ENCODE assay signal across 10 mouse cellular contexts in genomic region chr11:35919856-35920503, GRCm38 (mm10).
DNase-seq lines count a peak whose midpoint lies in the region; ATAC-seq and TF ChIP-seq lines count a peak whose summit lies in the region.
"Had no signal": no experiment of that assay in that cellular context is flagged by ENCODE, and none has a peak within 500 bp of the region (broad histone marks: within the 10 kb centered on the region; RNA-seq: fewer than 3 reads in every experiment).

No protein-coding gene starts in this region.

- WGBS in liver, adult 2 months = 10% methylated on average over 9 of the region's 9 CpGs
- 67% methylated on average over 9 of the region's 9 CpGs for WGBS in liver, embryonic 12.5 days (ENCODE audit: insufficient replicate concordance)
- 29% methylated on average over 9 of the region's 9 CpGs for WGBS in forebrain, embryonic 16.5 days

- no peaks in the 10 kb centered on the region for H3K9me3 ChIP-seq in liver, embryonic 12.5 days (replicated peaks)
- no peaks in the 10 kb centered on the region for H3K9me3 ChIP-seq in forebrain, embryonic 16.5 days (ENCODE audit: control insufficient read depth, low read length)
- H3K9me3 ChIP-seq: limb, embryonic 13.5 days had no signal

- peaks cover 64% of the 10 kb centered on the region for H3K4me1 ChIP-seq in liver, adult 2 months (ENCODE audit: control insufficient read depth, insufficient read depth, low read length)
- H3K4me1 ChIP-seq in liver, embryonic 12.5 days = no peaks in the 10 kb centered on the region
- H3K4me1 ChIP-seq in forebrain, embryonic 16.5 days (replicated peaks; ENCODE audit: control insufficient read depth, insufficient read depth, low read length) = peaks cover 46% of the 10 kb centered on the region

- H3K79me2 ChIP-seq in liver, adult 2 months (ENCODE audit: control insufficient read depth, insufficient read depth, low read length) = peaks cover 20% of the 10 kb centered on the region

- no peak overlapping the region for H3K4me2 ChIP-seq in liver, embryonic 12.5 days
- no peak overlapping the region for H3K4me2 ChIP-seq in forebrain, embryonic 16.5 days (ENCODE audit: low read length)
- H3K4me2 ChIP-seq: limb, embryonic 13.5 days had no signal

- H3K27me3 ChIP-seq in liver, adult 2 months (ENCODE audit: control insufficient read depth, insufficient read depth, low read length) = no peaks in the 10 kb centered on the region
- H3K27me3 ChIP-seq in liver, embryonic 12.5 days (replicated peaks) = no peaks in the 10 kb centered on the region
- H3K27me3 ChIP-seq in forebrain, embryonic 16.5 days (replicated peaks; ENCODE audit: control insufficient read depth, insufficient read depth, low read length) = no peaks in the 10 kb centered on the region
- H3K27me3 ChIP-seq: limb, embryonic 13.5 days had no signal

- peak; percentile 96 for DNase-seq in liver, adult 2 months (ENCODE audit: extremely low read depth, low read depth, low spot score)
- peak; percentile 87 to 88 for DNase-seq in kidney, adult 8-10 months
- peak; percentile 82 for DNase-seq in lung, postnatal 25 days (ENCODE audit: low spot score)
- DNase-seq in cerebellum, postnatal 14 days = no peak
- no peak for DNase-seq in layer of hippocampus, adult 8-10 months (ENCODE audit: low spot score in 2 of 2)
- DNase-seq: thymus, adult 2 months had no signal

- H3K36me3 ChIP-seq in liver, adult 2 months (ENCODE audit: control insufficient read depth, insufficient read depth, low read length) = no peaks in the 10 kb centered on the region
- no peaks in the 10 kb centered on the region for H3K36me3 ChIP-seq in liver, embryonic 12.5 days
- no peaks in the 10 kb centered on the region for H3K36me3 ChIP-seq in forebrain, embryonic 16.5 days (ENCODE audit: control insufficient read depth, insufficient read depth)
- H3K36me3 ChIP-seq: limb, embryonic 13.5 days had no signal

- H3K4me3 ChIP-seq in liver, adult 2 months (ENCODE audit: insufficient read depth, low read depth, low read length) = no peak overlapping the region
- H3K4me3 ChIP-seq in liver, embryonic 12.5 days = no peak overlapping the region
- no peak overlapping the region for H3K4me3 ChIP-seq in forebrain, embryonic 16.5 days (replicated peaks; ENCODE audit: low read length)
- H3K4me3 ChIP-seq: limb, embryonic 13.5 days had no signal

- ATAC-seq in liver, embryonic 12.5 days = no peak
- 0 out of 2 replicates have a peak, but pooled peaks have one; percentile 13 for ATAC-seq in forebrain, embryonic 16.5 days
- no peak for ATAC-seq in megakaryocyte-erythroid progenitor cell, adult 5-6 weeks (replicated peaks; ENCODE audit: low FRiP score, low TSS enrichment, poor library complexity, severe bottlenecking)

- TF ChIP-seq CTCF in liver, adult 2 months (IDR thresholded peaks at IDR 0.05; ENCODE audit: low read depth, low read length) = no peak

- H3K9ac ChIP-seq in liver, adult 2 months (ENCODE audit: low read depth, low read length) = peak overlapping the region; percentile 69
- no peak overlapping the region for H3K9ac ChIP-seq in liver, embryonic 12.5 days
- no peak overlapping the region for H3K9ac ChIP-seq in forebrain, embryonic 16.5 days (replicated peaks; ENCODE audit: low read depth, low read length)
- H3K9ac ChIP-seq: limb, embryonic 13.5 days had no signal

- TF ChIP-seq POLR2A in liver, adult 2 months (IDR thresholded peaks at IDR 0.05; ENCODE audit: extremely low read depth, insufficient read depth, low read length) = no peak

- H3K27ac ChIP-seq in liver, adult 2 months (replicated peaks; ENCODE audit: insufficient read depth, low read depth, low read length) = peak overlapping the region; percentile 87
- H3K27ac ChIP-seq in liver, embryonic 12.5 days = no peak overlapping the region
- peak overlapping the region; percentile 43 for H3K27ac ChIP-seq in forebrain, embryonic 16.5 days (ENCODE audit: low read length)
- H3K27ac ChIP-seq: limb, embryonic 13.5 days had no signal

Comparison
In these comparisons a context has a peak if more than half of its experiments do, and no peak if none do; other contexts are left out.
1. DNase-seq: peak in liver, adult 2 months (single experiment), kidney, adult 8-10 months (2 of 2) and lung, postnatal 25 days (single experiment); none in cerebellum, postnatal 14 days (0 of 2) and layer of hippocampus, adult 8-10 months (0 of 2).